Mouse (Mus musculus) megakaryocyte, embryonic 14.5 days (primary cell): ENCODE measurements around the gene Nanos2.

ENCODE experiments used
- FLI1 ChIP-seq: IDR thresholded peaks from 2 replicates; pipeline ENCODE4 v1.6.1; 2012; ENCODE audit warnings: low read length, inconsistent platforms, mixed read lengths
- GATA1 ChIP-seq: IDR thresholded peaks from 3 replicates; pipeline ENCODE4 v1.6.1; 2012; ENCODE audit warnings: mixed read lengths, low read length, inconsistent platforms, borderline replicate concordance

DNA sequence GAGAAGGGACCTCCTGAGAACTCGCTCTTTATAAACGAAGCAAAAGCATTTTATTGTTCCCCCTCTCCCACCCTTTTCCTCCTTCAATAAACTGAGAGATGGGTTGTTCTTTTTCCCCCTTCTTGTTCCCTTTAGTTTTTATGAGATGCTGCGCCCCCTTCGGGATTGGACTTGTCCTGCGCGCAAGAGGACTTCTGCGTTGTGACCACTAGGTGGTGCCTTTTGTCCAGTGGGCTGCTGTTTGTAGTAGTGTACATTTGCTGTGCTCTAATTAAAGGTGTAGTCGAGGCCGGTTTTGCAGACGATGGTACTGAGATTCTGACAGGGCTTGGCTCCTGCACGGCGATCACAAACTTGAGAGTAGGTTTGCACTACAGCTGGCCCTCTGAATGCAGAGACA, 19.3 kb downstream of the Nanos2 start:
- TF ChIP-seq GATA1: no peak
- no peak for TF ChIP-seq FLI1
